Mouse (Mus musculus): ENCODE measurements at regions not wholly inside any gene's neighbourhood (a gene's known extent, or its start where the extent isn't known, plus 50 kb on each side); places are given as distances from the start of the nearest gene placed in this dataset.

- Histone ChIP-seq H3K4me3 (ENCODE audit: low read depth, low read length) (no peak overlapping the region), H3K9ac (ENCODE audit: low read length) (no peak overlapping the region), H3K36me3 (ENCODE audit: control insufficient read depth, insufficient read depth, low read length) (no peaks in the 10 kb centered on the region), H3K4me2 (ENCODE audit: low read depth, severe bottlenecking) (no peak overlapping the region), H3K4me1 (ENCODE audit: control insufficient read depth, insufficient read depth, low read length) (no peaks in the 10 kb centered on the region), H3K27ac (replicated peaks; ENCODE audit: low read depth, low read length) (no peak overlapping the region), H3K9me3 (ENCODE audit: control insufficient read depth, low read length) (no peaks in the 10 kb centered on the region), H3K27me3 (ENCODE audit: control insufficient read depth, insufficient read depth, low read length) (no peaks in the 10 kb centered on the region)
- WGBS = 83% methylated on average over 3 of the region's 3 CpGs
- ATAC-seq (ENCODE audit: insufficient number of reproducible peaks, low FRiP score, low TSS enrichment, low read depth) = no peak
- DNase-seq (ENCODE audit: low spot score) = no peak
Measured at GRCm38 (mm10) chr11:64273214-64273613, 161.9 kb upstream of the Hs3st3a1 start.

- no peak for ATAC-seq (ENCODE audit: insufficient number of reproducible peaks, low FRiP score, low TSS enrichment, low read depth)
- H3K36me3 ChIP-seq (ENCODE audit: control insufficient read depth, insufficient read depth, low read length) = no peaks in the 10 kb centered on the region
- H3K9me3 ChIP-seq (ENCODE audit: control insufficient read depth, low read length) = no peaks in the 10 kb centered on the region
- no peak overlapping the region for H3K4me3 ChIP-seq (ENCODE audit: low read depth, low read length)
- no peak overlapping the region for H3K4me2 ChIP-seq (ENCODE audit: low read depth, severe bottlenecking)
- no peak overlapping the region for H3K9ac ChIP-seq (ENCODE audit: low read length)
- no peaks in the 10 kb centered on the region for H3K27me3 ChIP-seq (ENCODE audit: control insufficient read depth, insufficient read depth, low read length)
- no peak for DNase-seq (ENCODE audit: low spot score)
- WGBS = 40% methylated on average over 4 of the region's 4 CpGs
- H3K4me1 ChIP-seq (ENCODE audit: control insufficient read depth, insufficient read depth, low read length) = no peaks in the 10 kb centered on the region
- H3K27ac ChIP-seq (replicated peaks; ENCODE audit: low read depth, low read length) = no peak overlapping the region
Measured at GRCm38 (mm10) chr11:64268121-64268520, 167.0 kb upstream of the Hs3st3a1 start.

- ATAC-seq (ENCODE audit: insufficient number of reproducible peaks, low FRiP score, low TSS enrichment, low read depth) (no peak), DNase-seq (ENCODE audit: low spot score) (no peak)
- Histone ChIP-seq H3K4me2 (ENCODE audit: low read depth, severe bottlenecking) (no peak overlapping the region), H3K27me3 (ENCODE audit: control insufficient read depth, insufficient read depth, low read length) (no peaks in the 10 kb centered on the region), H3K4me3 (ENCODE audit: low read depth, low read length) (no peak overlapping the region), H3K4me1 (ENCODE audit: control insufficient read depth, insufficient read depth, low read length) (no peaks in the 10 kb centered on the region), H3K36me3 (ENCODE audit: control insufficient read depth, insufficient read depth, low read length) (no peaks in the 10 kb centered on the region), H3K27ac (replicated peaks; ENCODE audit: low read depth, low read length) (no peak overlapping the region), H3K9me3 (ENCODE audit: control insufficient read depth, low read length) (no peaks in the 10 kb centered on the region), H3K9ac (ENCODE audit: low read length) (no peak overlapping the region)
- WGBS = 90% methylated on average over 5 of the region's 5 CpGs
Measured at GRCm38 (mm10) chr11:64267547-64267946, 167.6 kb upstream of the Hs3st3a1 start.

- H3K27ac ChIP-seq (replicated peaks; ENCODE audit: low read depth, low read length) = no peak overlapping the region
- no peaks in the 10 kb centered on the region for H3K27me3 ChIP-seq (ENCODE audit: control insufficient read depth, insufficient read depth, low read length)
- no peaks in the 10 kb centered on the region for H3K9me3 ChIP-seq (ENCODE audit: control insufficient read depth, low read length)
- WGBS = 79% methylated on average over 7 of the region's 7 CpGs
- no peaks in the 10 kb centered on the region for H3K4me1 ChIP-seq (ENCODE audit: control insufficient read depth, insufficient read depth, low read length)
- H3K36me3 ChIP-seq (ENCODE audit: control insufficient read depth, insufficient read depth, low read length) = no peaks in the 10 kb centered on the region
- H3K9ac ChIP-seq (ENCODE audit: low read length) = no peak overlapping the region
- no peak overlapping the region for H3K4me2 ChIP-seq (ENCODE audit: low read depth, severe bottlenecking)
- H3K4me3 ChIP-seq (ENCODE audit: low read depth, low read length) = no peak overlapping the region
- ATAC-seq (ENCODE audit: insufficient number of reproducible peaks, low FRiP score, low TSS enrichment, low read depth) (no peak), DNase-seq (ENCODE audit: low spot score) (no peak)
Measured at GRCm38 (mm10) chr11:64253517-64254385, 174.5 kb upstream of the Cox10 start.

- no peak overlapping the region for H3K27ac ChIP-seq (replicated peaks; ENCODE audit: low read depth, low read length)
- no peak for DNase-seq (ENCODE audit: low spot score)
- no peak overlapping the region for H3K9ac ChIP-seq (ENCODE audit: low read length)
- no peaks in the 10 kb centered on the region for H3K9me3 ChIP-seq (ENCODE audit: control insufficient read depth, low read length)
- no peak overlapping the region for H3K4me2 ChIP-seq (ENCODE audit: low read depth, severe bottlenecking)
- 81% methylated on average over 4 of the region's 4 CpGs for WGBS
- H3K36me3 ChIP-seq (ENCODE audit: control insufficient read depth, insufficient read depth, low read length) = no peaks in the 10 kb centered on the region
- no peak overlapping the region for H3K4me3 ChIP-seq (ENCODE audit: low read depth, low read length)
- H3K27me3 ChIP-seq (ENCODE audit: control insufficient read depth, insufficient read depth, low read length) = no peaks in the 10 kb centered on the region
- ATAC-seq (ENCODE audit: insufficient number of reproducible peaks, low FRiP score, low TSS enrichment, low read depth) = no peak
- no peaks in the 10 kb centered on the region for H3K4me1 ChIP-seq (ENCODE audit: control insufficient read depth, insufficient read depth, low read length)
Measured at GRCm38 (mm10) chr11:64236873-64237272, 157.6 kb upstream of the Cox10 start.

- H3K9ac ChIP-seq (ENCODE audit: low read length) = no peak overlapping the region
- no peaks in the 10 kb centered on the region for H3K36me3 ChIP-seq (ENCODE audit: control insufficient read depth, insufficient read depth, low read length)
- H3K27me3 ChIP-seq (ENCODE audit: control insufficient read depth, insufficient read depth, low read length) = no peaks in the 10 kb centered on the region
- H3K9me3 ChIP-seq (ENCODE audit: control insufficient read depth, low read length) = no peaks in the 10 kb centered on the region
- DNase-seq (ENCODE audit: low spot score) (no peak), ATAC-seq (ENCODE audit: insufficient number of reproducible peaks, low FRiP score, low TSS enrichment, low read depth) (no peak)
- H3K4me2 ChIP-seq (ENCODE audit: low read depth, severe bottlenecking) = no peak overlapping the region
- no peak overlapping the region for H3K27ac ChIP-seq (replicated peaks; ENCODE audit: low read depth, low read length)
- WGBS = 66% methylated on average over 4 of the region's 4 CpGs
- no peak overlapping the region for H3K4me3 ChIP-seq (ENCODE audit: low read depth, low read length)
- H3K4me1 ChIP-seq (ENCODE audit: control insufficient read depth, insufficient read depth, low read length) = no peaks in the 10 kb centered on the region
Measured at GRCm38 (mm10) chr11:64230071-64230470, 150.8 kb upstream of the Cox10 start.

GRCm38 (mm10) chr11:64220888-64221287 lies 141.6 kb upstream of the Cox10 start:
- DNase-seq (ENCODE audit: low spot score) (no peak), ATAC-seq (ENCODE audit: insufficient number of reproducible peaks, low FRiP score, low TSS enrichment, low read depth) (no peak)
- Histone ChIP-seq H3K36me3 (ENCODE audit: control insufficient read depth, insufficient read depth, low read length) (no peaks in the 10 kb centered on the region), H3K27me3 (ENCODE audit: control insufficient read depth, insufficient read depth, low read length) (no peaks in the 10 kb centered on the region), H3K4me3 (ENCODE audit: low read depth, low read length) (no peak overlapping the region), H3K27ac (replicated peaks; ENCODE audit: low read depth, low read length) (no peak overlapping the region), H3K9ac (ENCODE audit: low read length) (no peak overlapping the region), H3K9me3 (ENCODE audit: control insufficient read depth, low read length) (no peaks in the 10 kb centered on the region), H3K4me1 (ENCODE audit: control insufficient read depth, insufficient read depth, low read length) (no peaks in the 10 kb centered on the region), H3K4me2 (ENCODE audit: low read depth, severe bottlenecking) (no peak overlapping the region)
- WGBS = 90% methylated on average over 4 of the region's 4 CpGs

GRCm38 (mm10) chr11:64217181-64217580 lies 137.9 kb upstream of the Cox10 start:
- Histone ChIP-seq H3K4me2 (ENCODE audit: low read depth, severe bottlenecking) (no peak overlapping the region), H3K27me3 (ENCODE audit: control insufficient read depth, insufficient read depth, low read length) (no peaks in the 10 kb centered on the region), H3K27ac (replicated peaks; ENCODE audit: low read depth, low read length) (no peak overlapping the region), H3K4me1 (ENCODE audit: control insufficient read depth, insufficient read depth, low read length) (no peaks in the 10 kb centered on the region), H3K9ac (ENCODE audit: low read length) (no peak overlapping the region), H3K4me3 (ENCODE audit: low read depth, low read length) (no peak overlapping the region), H3K36me3 (ENCODE audit: control insufficient read depth, insufficient read depth, low read length) (no peaks in the 10 kb centered on the region), H3K9me3 (ENCODE audit: control insufficient read depth, low read length) (no peaks in the 10 kb centered on the region)
- no peak for ATAC-seq (ENCODE audit: insufficient number of reproducible peaks, low FRiP score, low TSS enrichment, low read depth)
- DNase-seq (ENCODE audit: low spot score) = no peak
- 70% methylated on average over 2 of the region's 2 CpGs for WGBS

- Histone ChIP-seq H3K27me3 (ENCODE audit: control insufficient read depth, insufficient read depth, low read length) (no peaks in the 10 kb centered on the region), H3K36me3 (ENCODE audit: control insufficient read depth, insufficient read depth, low read length) (no peaks in the 10 kb centered on the region), H3K9me3 (ENCODE audit: control insufficient read depth, low read length) (no peaks in the 10 kb centered on the region), H3K4me1 (ENCODE audit: control insufficient read depth, insufficient read depth, low read length) (peaks cover 3% of the 10 kb centered on the region; the same call in 1 of the 2 replicates), H3K9ac (ENCODE audit: low read length) (no peak overlapping the region), H3K4me3 (ENCODE audit: low read depth, low read length) (no peak overlapping the region), H3K4me2 (ENCODE audit: low read depth, severe bottlenecking) (no peak overlapping the region), H3K27ac (replicated peaks; ENCODE audit: low read depth, low read length) (no peak overlapping the region)
- ATAC-seq (ENCODE audit: insufficient number of reproducible peaks, low FRiP score, low TSS enrichment, low read depth) (no peak), DNase-seq (ENCODE audit: low spot score) (no peak)
- 63% methylated on average over 3 of the region's 3 CpGs for WGBS
Measured at GRCm38 (mm10) chr11:64210916-64211315, 131.6 kb upstream of the Cox10 start.

Measured in limb, embryonic 11.5 days (tissue).